Mouse (Mus musculus): Measurements from ENCODE around the gene Chaf1a. TPM values are rescaled to one million over a fixed set of nuclear protein-coding genes. Genes with fewer than 3 reads are reported as not detected.

The Chaf1a gene
- polyA plus RNA-seq (2014; fragmentation: Illumina TruSeq; extraction: RNeasy Lipid Tissue Mini Kit (QIAGEN cat#74804); ENCODE audit: low read depth, low replicate concordance): 0.13 TPM

DNA sequence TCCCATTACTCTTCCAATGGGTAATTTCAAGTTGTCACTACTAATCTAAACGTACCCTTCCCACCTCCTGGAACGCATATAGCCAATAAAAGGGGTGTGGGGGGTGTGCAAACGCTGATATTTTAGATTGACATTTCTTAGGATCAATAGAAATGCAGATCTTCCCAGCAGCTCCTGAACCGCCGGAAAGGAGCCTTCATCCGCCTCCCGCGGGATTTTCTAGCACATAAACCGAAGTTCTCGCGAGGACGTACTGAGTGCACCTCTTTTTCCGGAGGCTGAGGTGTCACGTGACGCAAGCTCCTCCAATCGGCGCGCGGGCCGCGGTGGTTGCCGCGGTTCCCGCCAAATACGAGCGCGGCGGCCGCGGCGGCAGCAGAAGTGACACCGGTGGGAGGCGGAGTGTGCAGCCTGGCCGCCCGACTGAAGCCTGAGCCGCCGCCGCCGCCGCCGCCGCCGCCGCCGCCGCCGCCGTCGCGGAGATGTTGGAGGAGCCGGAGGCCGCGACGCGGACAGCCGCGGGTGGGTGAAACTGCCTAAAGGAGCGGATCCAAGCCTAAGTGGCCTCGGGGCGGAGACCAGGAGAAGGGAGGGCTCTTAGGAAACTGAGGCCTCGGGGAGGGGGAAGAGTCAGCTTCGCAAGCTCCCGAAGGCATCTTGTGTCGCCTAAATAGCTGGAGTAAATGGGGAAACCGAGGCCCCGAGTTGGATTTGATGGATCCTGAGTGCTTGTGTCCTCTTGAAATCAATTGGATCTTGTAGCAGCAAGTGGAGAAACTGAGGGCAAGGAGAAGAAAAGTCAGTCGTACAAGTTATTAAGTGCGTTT is at the start of gene Chaf1a:
Chaf1a (plus strand) TSS at position 410 of the 827 bp plus-strand sequence.

DNA sequence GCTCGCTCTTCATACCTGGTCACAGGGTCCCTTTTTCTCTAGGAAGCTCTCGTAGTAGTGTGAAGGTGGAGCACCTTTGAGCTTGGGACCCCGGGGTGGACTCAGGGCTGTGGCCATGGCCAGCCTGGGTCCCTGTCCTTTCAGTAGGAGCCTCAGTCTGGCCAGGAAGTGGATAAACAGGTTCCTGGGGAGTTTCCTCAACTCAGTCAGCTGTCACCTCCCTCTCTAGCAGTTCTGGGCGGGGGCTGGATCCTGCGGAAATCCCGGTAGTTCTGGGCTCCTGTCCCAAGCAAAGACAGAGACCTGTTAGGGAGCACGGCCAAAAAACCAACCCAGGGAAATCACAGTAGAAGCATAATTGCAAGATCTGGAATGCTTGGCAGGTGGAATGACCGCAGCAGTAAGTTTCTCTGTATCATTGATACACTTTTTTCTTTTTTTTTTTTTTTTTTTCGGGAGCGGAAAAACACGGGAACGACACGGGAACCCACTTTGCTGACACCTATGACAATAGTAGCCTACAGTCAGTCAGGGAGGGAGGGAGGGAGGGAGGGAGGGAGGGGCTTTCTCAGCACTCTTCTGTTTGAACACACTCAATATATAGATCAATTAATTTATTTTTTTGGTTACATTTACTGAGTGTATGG is 34.7 kb upstream of the Chaf1a start, which contains the start of the genes Stap2 and Mpnd:
Stap2 (minus strand) TSS at position 170 of the 647 bp plus-strand sequence.
Mpnd (plus strand) TSS at position 297 of the 647 bp plus-strand sequence.

DNA sequence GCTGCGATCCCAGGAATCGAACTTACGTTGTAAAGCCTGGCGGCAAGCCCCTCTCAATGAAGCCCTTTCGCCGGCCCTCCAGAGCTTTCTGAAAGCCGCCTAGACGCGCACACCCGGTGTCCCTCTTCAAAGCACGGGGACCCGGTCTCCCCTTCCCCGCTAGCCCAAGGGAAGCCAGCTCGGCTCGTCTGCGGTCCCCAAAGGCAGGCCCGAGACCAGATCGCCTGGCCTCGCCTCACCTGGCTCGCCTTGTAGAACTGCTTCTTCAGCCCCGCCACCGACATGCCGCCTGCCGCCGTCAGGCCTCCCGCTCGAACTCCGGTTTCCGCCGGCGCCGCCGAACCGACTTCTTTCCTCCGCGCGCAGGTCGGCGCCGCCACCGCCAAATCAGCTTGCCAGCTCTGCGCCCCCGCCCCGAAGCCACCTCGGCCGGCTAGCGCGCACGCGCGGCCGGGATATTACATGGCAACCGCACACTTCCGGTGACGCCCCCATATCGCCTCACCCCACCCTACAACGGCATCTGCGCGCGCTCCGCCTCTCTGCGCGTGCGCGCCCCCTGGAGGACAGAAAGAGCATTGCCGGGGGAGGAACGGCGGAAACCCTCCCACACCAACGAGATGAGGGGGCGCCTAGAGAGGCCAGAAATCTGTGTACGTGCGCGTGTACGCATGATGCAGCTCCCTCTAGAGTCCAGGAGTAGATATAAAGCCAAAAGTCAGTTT is 3.9 kb upstream of the Chaf1a start, which contains the start of gene Sh3gl1:
Sh3gl1 (minus strand) TSS at position 460 of the 725 bp plus-strand sequence.

DNA sequence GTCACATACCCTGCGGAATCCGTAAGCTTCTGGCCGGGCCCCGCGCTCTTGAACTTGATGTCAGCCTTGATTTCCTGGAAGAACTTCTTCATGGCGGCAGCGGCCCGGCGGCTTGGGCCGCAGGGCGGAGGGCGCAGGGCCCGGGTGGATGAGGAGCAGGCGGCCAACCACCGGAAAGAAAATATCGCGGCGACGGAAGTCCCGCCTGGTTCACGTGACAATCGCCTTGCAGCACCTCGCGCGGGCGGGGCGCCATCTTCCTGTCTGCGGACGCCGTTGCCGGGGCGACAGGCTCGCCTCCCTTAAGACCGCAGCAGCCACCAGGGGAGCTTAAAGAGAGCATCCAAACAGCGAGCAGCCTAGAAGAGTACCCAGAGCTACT is 34.6 kb downstream of the Chaf1a start, which contains the start of gene Ubxn6:
Ubxn6 (minus strand) TSS at position 202 of the 382 bp plus-strand sequence.

DNA sequence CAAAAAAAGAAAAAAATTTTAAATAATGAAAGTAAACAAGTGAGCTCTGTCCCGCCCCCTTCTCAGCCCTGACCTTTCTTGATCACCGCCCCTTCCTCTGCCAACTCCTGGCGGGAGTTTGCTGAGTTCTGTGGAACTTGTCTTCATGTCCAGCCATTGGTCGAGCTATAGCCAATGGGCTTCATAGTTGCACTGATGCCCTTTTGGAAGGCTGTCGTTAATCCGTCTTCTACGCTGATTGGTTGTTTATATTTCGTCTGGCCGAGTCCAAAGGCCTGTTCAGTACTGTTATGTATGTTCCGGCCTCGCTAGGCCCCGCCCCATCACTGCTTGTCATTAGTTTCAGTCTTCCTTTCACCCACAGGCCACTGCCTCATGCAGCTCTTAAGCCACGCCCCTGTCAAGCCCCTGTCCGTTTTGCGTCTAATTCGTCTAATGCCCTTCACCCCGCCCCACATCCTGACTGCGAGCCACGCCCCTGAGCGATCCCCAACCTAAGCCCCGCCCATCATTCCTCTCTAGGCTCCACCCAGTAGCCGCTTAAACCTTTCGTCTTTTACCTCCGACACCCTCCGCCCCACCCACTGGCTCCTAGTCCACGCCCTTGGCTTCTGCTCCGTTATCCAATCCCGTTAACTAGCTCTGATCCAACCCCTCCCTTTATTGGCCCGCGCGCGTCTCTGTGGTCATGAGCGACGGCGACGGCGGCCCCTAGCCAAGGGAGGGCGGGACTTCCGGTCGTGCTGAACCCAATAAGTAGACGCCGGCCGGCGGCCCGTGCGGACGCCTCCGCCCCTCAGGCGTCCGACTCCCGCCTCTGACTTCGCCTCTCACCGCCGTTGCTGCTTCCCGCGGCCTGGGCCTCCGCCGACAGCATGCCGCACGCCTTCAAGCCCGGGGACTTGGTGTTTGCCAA is 38.9 kb downstream of the Chaf1a start, which contains the start of gene Hdgfl2:
Hdgfl2 (plus strand) TSS at position 755 of the 916 bp plus-strand sequence.

DNA sequence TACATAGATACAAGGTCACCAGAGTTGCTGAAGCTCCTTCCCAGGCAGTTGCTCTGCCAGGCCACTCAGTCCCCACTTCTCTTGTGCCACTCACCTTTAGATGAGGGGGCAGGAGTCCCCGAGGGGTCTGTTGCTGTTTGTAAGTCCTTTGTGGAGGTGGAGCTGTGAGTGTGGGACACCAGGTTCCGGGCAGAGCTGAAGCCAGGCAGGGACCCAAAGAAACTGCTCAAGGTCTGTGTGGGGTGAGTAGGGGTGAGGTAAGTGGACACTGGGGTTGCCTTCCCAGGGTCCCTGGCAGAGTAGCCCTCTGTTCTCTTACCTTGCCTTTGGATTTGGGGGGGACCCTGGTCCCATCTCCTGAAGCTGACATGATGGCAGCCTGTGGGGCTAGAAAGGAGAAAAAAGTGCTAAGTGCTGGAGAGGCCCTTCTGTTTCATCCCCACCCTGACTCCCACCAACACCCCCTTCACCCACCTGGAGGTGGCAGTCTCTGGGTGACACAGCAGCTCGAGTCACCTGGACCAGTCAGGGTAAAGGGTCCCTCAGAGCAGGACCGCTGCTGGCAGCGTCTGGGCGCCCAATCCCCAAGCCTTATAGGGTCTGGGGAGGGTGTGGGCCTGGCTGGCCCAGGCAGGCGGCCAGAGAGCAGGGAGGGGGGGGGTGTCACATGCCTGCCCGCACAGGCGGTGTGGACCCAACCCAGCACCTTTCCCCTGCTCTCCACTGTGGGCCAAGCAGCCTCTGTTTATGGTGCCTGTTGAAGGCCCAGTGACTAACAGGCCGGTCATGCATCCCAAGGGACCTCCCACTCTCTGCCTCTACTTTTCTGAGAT is 69.2 kb downstream of the Chaf1a start, which contains the start of gene Plin4:
Plin4 (minus strand) TSS at position 585 of the 833 bp plus-strand sequence.

DNA sequence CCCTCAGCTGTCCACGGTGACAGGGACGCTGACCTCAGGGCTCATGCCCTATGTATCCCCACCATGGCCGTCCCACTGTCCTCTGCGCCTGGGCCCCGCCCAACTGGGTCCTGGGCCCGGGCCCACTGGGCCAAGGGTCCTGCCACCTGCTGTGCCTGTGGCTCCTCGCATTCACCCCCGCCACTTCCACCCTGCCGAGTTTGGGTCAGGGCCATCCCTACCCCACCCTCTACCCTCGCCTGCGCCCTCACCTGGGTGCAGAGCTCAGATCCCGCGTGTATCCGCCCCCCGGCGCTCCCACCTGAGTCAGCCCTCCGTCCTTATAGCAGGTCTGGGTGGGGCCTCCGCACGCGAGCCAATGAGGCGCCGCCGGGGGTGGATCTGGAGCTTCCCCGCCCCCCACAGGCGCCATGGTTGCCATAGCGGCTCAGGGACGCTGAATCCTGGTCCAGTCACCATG is 77.0 kb downstream of the Chaf1a start, which contains the start of gene Plin5:
Plin5 (minus strand) TSS at position 346 of the 460 bp plus-strand sequence.

DNA sequence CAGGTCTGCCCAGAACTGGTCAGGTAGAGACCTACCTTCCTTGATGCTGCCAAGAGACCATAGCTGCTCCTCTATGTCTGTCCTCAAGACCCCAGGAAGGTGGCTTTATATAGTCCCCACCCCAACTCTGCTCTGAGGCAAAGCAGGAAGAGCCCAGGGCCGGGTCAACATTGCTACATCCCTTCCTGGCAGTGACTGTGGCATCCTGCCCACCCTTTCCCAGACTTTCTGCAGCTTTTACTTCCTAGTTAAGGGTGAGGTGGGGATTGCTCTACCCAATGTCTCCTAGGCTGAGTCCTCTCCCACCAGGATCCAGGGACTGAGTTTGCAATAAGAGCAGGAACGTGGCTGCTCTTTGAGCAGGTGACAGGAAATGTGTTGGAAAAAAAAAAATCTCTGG is 81.6 kb downstream of the Chaf1a start, which contains the start of gene Lrg1:
Lrg1 (minus strand) TSS at position 176 of the 400 bp plus-strand sequence.

Other genes with a start within 250 kb of the Chaf1a start
- gene Zfp119a, start 161.5 kb upstream of the Chaf1a start, polyA plus RNA-seq (2014; fragmentation: Illumina TruSeq; extraction: RNeasy Lipid Tissue Mini Kit (QIAGEN cat#74804); ENCODE audit: low read depth, low replicate concordance): 15.8 TPM
- 23.9 TPM for gene Zfp959, start 148.3 kb upstream of the Chaf1a start, polyA plus RNA-seq (2014; fragmentation: Illumina TruSeq; extraction: RNeasy Lipid Tissue Mini Kit (QIAGEN cat#74804); ENCODE audit: low read depth, low replicate concordance)
- 11.8 TPM for gene Zfp119b, start 90.9 kb upstream of the Chaf1a start, polyA plus RNA-seq (2014; fragmentation: Illumina TruSeq; extraction: RNeasy Lipid Tissue Mini Kit (QIAGEN cat#74804); ENCODE audit: low read depth, low replicate concordance)
- gene Ebi3, start 87.8 kb upstream of the Chaf1a start, polyA plus RNA-seq (2014; fragmentation: Illumina TruSeq; extraction: RNeasy Lipid Tissue Mini Kit (QIAGEN cat#74804); ENCODE audit: low read depth, low replicate concordance): not detected
- 0.45 TPM for gene Yju2, start 81.3 kb upstream of the Chaf1a start, polyA plus RNA-seq (2014; fragmentation: Illumina TruSeq; extraction: RNeasy Lipid Tissue Mini Kit (QIAGEN cat#74804); ENCODE audit: low read depth, low replicate concordance)
- gene Shd, start 70.0 kb upstream of the Chaf1a start, polyA plus RNA-seq (2014; fragmentation: Illumina TruSeq; extraction: RNeasy Lipid Tissue Mini Kit (QIAGEN cat#74804); ENCODE audit: low read depth, low replicate concordance): not detected
- not detected for gene Fsd1, start 53.9 kb upstream of the Chaf1a start, polyA plus RNA-seq (2014; fragmentation: Illumina TruSeq; extraction: RNeasy Lipid Tissue Mini Kit (QIAGEN cat#74804); ENCODE audit: low read depth, low replicate concordance)
- 10.6 TPM for gene Stap2, start 34.9 kb upstream of the Chaf1a start, polyA plus RNA-seq (2014; fragmentation: Illumina TruSeq; extraction: RNeasy Lipid Tissue Mini Kit (QIAGEN cat#74804); ENCODE audit: low read depth, low replicate concordance)
- 1.8 TPM for gene Mpnd, start 34.7 kb upstream of the Chaf1a start, polyA plus RNA-seq (2014; fragmentation: Illumina TruSeq; extraction: RNeasy Lipid Tissue Mini Kit (QIAGEN cat#74804); ENCODE audit: low read depth, low replicate concordance)
- gene Sh3gl1, start 3.8 kb upstream of the Chaf1a start, polyA plus RNA-seq (2014; fragmentation: Illumina TruSeq; extraction: RNeasy Lipid Tissue Mini Kit (QIAGEN cat#74804); ENCODE audit: low read depth, low replicate concordance): 0.42 TPM
- gene Ubxn6, start 34.6 kb downstream of the Chaf1a start, polyA plus RNA-seq (2014; fragmentation: Illumina TruSeq; extraction: RNeasy Lipid Tissue Mini Kit (QIAGEN cat#74804); ENCODE audit: low read depth, low replicate concordance): 15.0 TPM
- gene Hdgfl2, start 39.2 kb downstream of the Chaf1a start, polyA plus RNA-seq (2014; fragmentation: Illumina TruSeq; extraction: RNeasy Lipid Tissue Mini Kit (QIAGEN cat#74804); ENCODE audit: low read depth, low replicate concordance): 4.5 TPM
- gene Plin4, start 69.4 kb downstream of the Chaf1a start, polyA plus RNA-seq (2014; fragmentation: Illumina TruSeq; extraction: RNeasy Lipid Tissue Mini Kit (QIAGEN cat#74804); ENCODE audit: low read depth, low replicate concordance): 0.24 TPM
- gene Plin5, start 77.2 kb downstream of the Chaf1a start, polyA plus RNA-seq (2014; fragmentation: Illumina TruSeq; extraction: RNeasy Lipid Tissue Mini Kit (QIAGEN cat#74804); ENCODE audit: low read depth, low replicate concordance): 8.7 TPM
- 5.9 TPM for gene Lrg1, start 81.6 kb downstream of the Chaf1a start, polyA plus RNA-seq (2014; fragmentation: Illumina TruSeq; extraction: RNeasy Lipid Tissue Mini Kit (QIAGEN cat#74804); ENCODE audit: low read depth, low replicate concordance)
- not detected for gene Sema6b, start 99.9 kb downstream of the Chaf1a start, polyA plus RNA-seq (2014; fragmentation: Illumina TruSeq; extraction: RNeasy Lipid Tissue Mini Kit (QIAGEN cat#74804); ENCODE audit: low read depth, low replicate concordance)
- 7.9 TPM for gene Tnfaip8l1, start 122.0 kb downstream of the Chaf1a start, polyA plus RNA-seq (2014; fragmentation: Illumina TruSeq; extraction: RNeasy Lipid Tissue Mini Kit (QIAGEN cat#74804); ENCODE audit: low read depth, low replicate concordance)
- gene Mydgf, start 143.5 kb downstream of the Chaf1a start, polyA plus RNA-seq (2014; fragmentation: Illumina TruSeq; extraction: RNeasy Lipid Tissue Mini Kit (QIAGEN cat#74804); ENCODE audit: low read depth, low replicate concordance): 15.3 TPM
- 1.1 TPM for gene Dpp9, start 178.5 kb downstream of the Chaf1a start, polyA plus RNA-seq (2014; fragmentation: Illumina TruSeq; extraction: RNeasy Lipid Tissue Mini Kit (QIAGEN cat#74804); ENCODE audit: low read depth, low replicate concordance)
- gene Fem1a, start 216.4 kb downstream of the Chaf1a start, polyA plus RNA-seq (2014; fragmentation: Illumina TruSeq; extraction: RNeasy Lipid Tissue Mini Kit (QIAGEN cat#74804); ENCODE audit: low read depth, low replicate concordance): 2.0 TPM
- gene Ticam1, start 236.3 kb downstream of the Chaf1a start, polyA plus RNA-seq (2014; fragmentation: Illumina TruSeq; extraction: RNeasy Lipid Tissue Mini Kit (QIAGEN cat#74804); ENCODE audit: low read depth, low replicate concordance): 0.61 TPM